Mouse (Mus musculus) spleen, adult 2 months (tissue): ENCODE measurements around the gene Crnkl1. TPM values are rescaled to one million over a fixed set of nuclear protein-coding genes. Genes with fewer than 3 reads are reported as not detected.

Experiments used
- DNase-seq, 2 experiments: peaks; one replicate each; pipeline versions ENCODE4 v3.0.0 to v3.0.0-alpha.2; 2012 to 2021; ENCODE audit warnings: low spot score in 2 of 2, low read depth in 1 of 2
- H3K27ac ChIP-seq: fragments of 200-500 bp; 2 replicates; pipeline ENCODE4 v1.5.1; 2012; ENCODE audit warnings: low read length, inconsistent platforms; ENCODE audit not compliant: insufficient read depth
- H3K27me3 ChIP-seq: fragments of 200-500 bp; 2 replicates; pipeline ENCODE4 v1.6.1; 2012; ENCODE audit warnings: mild to moderate bottlenecking, moderate library complexity, low read length, inconsistent platforms; ENCODE audit not compliant: control insufficient read depth, insufficient read depth
- H3K36me3 ChIP-seq: fragments of 200-500 bp; 2 replicates; pipeline ENCODE4 v1.6.1; 2012; ENCODE audit warnings: mild to moderate bottlenecking, low read length, inconsistent platforms; ENCODE audit not compliant: control insufficient read depth, insufficient read depth
- H3K4me1 ChIP-seq: fragments of 200-500 bp; 2 replicates; pipeline ENCODE4 v1.6.1; 2011; ENCODE audit warnings: inconsistent platforms; ENCODE audit not compliant: control insufficient read depth, insufficient read depth, insufficient read length
- H3K4me3 ChIP-seq: fragments of 200-500 bp; 2 replicates; pipeline ENCODE4 v1.5.1; 2011; ENCODE audit warnings: mild to moderate bottlenecking, inconsistent platforms; ENCODE audit not compliant: insufficient read depth, insufficient read length; ENCODE audit errors: extremely low read depth
- CTCF ChIP-seq: fragments of 200-500 bp; IDR thresholded peaks from 2 replicates; pipeline ENCODE4 v1.5.1; 2011; ENCODE audit warnings: mild to moderate bottlenecking, inconsistent platforms; ENCODE audit not compliant: insufficient read depth, insufficient read length, insufficient replicate concordance; ENCODE audit errors: extremely low read depth
- POLR2A ChIP-seq: fragments of 200-500 bp; IDR thresholded peaks from 2 replicates; pipeline ENCODE4 v1.6.1; 2011; ENCODE audit warnings: low read depth, low read length, inconsistent platforms
- WGBS: fragments of 180-500 bp; shearing (Covaris S2); methylation state at CpG from one replicate; pipeline ENCODE4 v1.1.7; 2018; 5-methylcytosine and 5-hydroxymethylcytosine counted together
- polyA plus RNA-seq: library from polyadenylated mRNA; depleted of rRNA; stranded (reverse); fragments of >200 nt; gene quantifications from 2 replicates; pipeline ENCODE4 v1.2.3, GENCODE M21; 2012

Gene Crnkl1
- polyA plus RNA-seq, 1 experiment, result 10.1 TPM

DNA sequence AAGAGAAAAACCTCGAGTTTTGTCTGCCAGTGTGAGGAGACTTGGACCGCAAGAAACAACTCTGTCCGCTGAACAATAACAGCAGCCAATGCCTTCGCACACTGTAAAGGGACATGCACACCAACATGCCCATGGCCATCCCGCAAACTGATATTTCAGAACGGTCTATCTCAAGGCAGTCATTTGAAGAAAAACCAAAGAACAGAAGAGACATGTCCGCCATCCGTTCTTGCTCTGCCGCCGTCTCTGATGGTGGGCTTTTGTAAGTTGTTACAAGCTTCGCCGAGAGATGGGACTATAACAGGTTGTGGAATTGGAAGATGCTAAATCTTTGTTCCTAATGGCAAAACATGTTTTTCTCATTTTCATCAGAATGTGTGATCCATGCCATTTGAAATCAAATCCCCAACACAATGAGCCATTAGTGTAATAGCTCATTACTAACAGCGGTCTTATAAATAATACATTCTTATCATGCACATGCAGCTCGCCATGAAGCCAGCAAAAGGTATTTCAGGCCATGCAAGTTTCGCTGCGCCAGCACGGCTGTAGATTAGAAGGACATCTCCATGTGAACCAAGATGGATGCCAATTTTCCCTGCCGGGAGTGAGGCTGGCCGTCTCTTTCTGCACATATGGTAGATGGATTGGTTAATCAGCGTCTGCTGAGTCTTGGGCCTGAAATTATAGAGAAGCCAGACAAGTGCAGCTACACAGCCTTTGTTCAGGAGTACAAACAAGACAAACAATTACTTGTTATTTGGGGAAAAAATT lies 36.6 kb upstream of the Crnkl1 start:
- H3K36me3 ChIP-seq, result no peaks in the 10 kb centered on the region
- TF ChIP-seq POLR2A (no peak), CTCF (no peak)
- no peak for DNase-seq
- WGBS, result 90% methylated on average over 20 of the region's 20 CpGs
- H3K27me3 ChIP-seq, result no peaks in the 10 kb centered on the region
- no peaks in the 10 kb centered on the region for H3K4me1 ChIP-seq
- H3K4me3 ChIP-seq, result no peak overlapping the region
- no peak overlapping the region for H3K27ac ChIP-seq

- 90% methylated on average over 12 of the region's 12 CpGs for WGBS
- DNase-seq, result no peak
- no peak for TF ChIP-seq POLR2A
- TF ChIP-seq CTCF, result no peak
- Histone ChIP-seq H3K4me3 (no peak overlapping the region), H3K4me1 (no peaks in the 10 kb centered on the region), H3K27ac (no peak overlapping the region), H3K27me3 (no peaks in the 10 kb centered on the region), H3K36me3 (no peaks in the 10 kb centered on the region)
Measured at GRCm38 (mm10) chr2:145970751-145971150, 35.9 kb upstream of the Crnkl1 start.

GRCm38 (mm10) chr2:145961861-145962260 lies 27.0 kb upstream of the Crnkl1 start:
- H3K4me1 ChIP-seq, result no peaks in the 10 kb centered on the region
- no peak for DNase-seq
- no peaks in the 10 kb centered on the region for H3K27me3 ChIP-seq
- WGBS, result 89% methylated on average over 5 of the region's 5 CpGs
- H3K4me3 ChIP-seq, result no peak overlapping the region
- no peak overlapping the region for H3K27ac ChIP-seq
- no peaks in the 10 kb centered on the region for H3K36me3 ChIP-seq
- TF ChIP-seq CTCF (no peak), POLR2A (no peak)

DNA sequence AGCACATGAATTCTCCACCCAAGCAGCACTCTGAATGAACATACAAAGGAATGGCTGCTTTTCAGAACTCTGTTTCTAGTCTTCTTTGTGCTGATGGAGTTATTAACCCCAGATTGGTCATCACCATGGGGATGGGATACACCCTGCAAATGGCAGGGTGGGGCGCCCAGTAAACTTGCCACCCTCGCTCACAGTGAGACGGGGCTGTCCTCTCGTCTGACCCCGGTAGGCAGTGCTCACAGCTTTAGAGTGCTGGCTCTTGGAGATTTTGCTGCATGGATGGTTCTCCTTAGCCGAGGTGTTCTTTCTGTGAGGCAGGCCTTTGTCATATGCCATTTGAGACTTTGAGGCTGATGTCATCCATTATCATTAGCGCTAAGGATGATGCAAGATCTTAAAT lies 23.7 kb upstream of the Crnkl1 start:
- WGBS, result 93% methylated on average over 7 of the region's 7 CpGs
- Histone ChIP-seq H3K27ac (no peak overlapping the region), H3K4me3 (no peak overlapping the region), H3K4me1 (no peaks in the 10 kb centered on the region), H3K27me3 (no peaks in the 10 kb centered on the region), H3K36me3 (no peaks in the 10 kb centered on the region)
- no peak for DNase-seq
- TF ChIP-seq CTCF (no peak), POLR2A (no peak)

GRCm38 (mm10) chr2:145958097-145958496 lies 23.3 kb upstream of the Crnkl1 start:
- Histone ChIP-seq H3K27ac (no peak overlapping the region), H3K4me1 (no peaks in the 10 kb centered on the region), H3K4me3 (no peak overlapping the region), H3K27me3 (no peaks in the 10 kb centered on the region), H3K36me3 (no peaks in the 10 kb centered on the region)
- WGBS, result 91% methylated on average over 6 of the region's 6 CpGs
- TF ChIP-seq CTCF (no peak), POLR2A (no peak)
- no peak for DNase-seq

DNA sequence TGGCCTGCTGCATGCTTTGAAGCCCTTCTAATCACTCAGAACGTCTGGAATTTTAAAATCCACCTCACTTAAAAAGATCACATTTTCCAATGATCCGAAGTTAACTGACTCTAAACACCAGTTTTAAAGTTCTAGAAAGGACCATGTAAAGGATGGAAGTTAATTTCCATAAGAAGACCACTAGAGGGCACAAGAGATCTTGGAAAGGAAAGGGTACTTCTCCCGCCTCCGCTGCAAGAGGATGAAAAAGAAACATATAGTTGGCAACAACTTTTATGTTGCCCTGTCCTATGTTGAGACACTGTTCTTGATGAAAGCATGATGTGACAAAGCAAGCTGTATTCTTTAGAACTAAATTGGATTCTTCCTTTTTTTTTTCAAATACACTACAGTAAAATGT lies 22.6 kb upstream of the Crnkl1 start:
- WGBS, result 12% methylated on average over 4 of the region's 4 CpGs
- Histone ChIP-seq H3K36me3 (no peaks in the 10 kb centered on the region), H3K27ac (no peak overlapping the region), H3K27me3 (no peaks in the 10 kb centered on the region), H3K4me3 (no peak overlapping the region), H3K4me1 (no peaks in the 10 kb centered on the region)
- no peak for TF ChIP-seq CTCF
- TF ChIP-seq POLR2A, result no peak
- no peak for DNase-seq

DNA sequence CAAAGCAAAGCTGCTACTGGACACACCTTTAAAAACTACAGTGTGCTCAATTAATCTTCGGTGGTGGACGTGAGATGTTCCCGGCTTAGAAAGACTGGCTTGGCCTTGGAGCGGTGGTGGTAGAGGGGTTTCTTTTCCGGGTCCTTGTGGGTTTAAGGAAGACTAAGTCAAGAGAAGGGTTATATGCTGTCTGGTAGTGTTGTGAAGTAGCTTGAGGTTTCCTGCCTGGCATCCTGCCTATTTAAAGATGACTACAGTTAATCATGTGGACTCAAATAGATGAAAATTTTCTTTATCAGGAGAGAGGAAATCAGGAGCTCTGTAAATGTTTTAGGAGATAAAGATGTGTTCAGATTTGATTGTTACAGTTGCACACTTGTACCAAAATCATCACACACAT lies 21.5 kb upstream of the Crnkl1 start:
- Histone ChIP-seq H3K27me3 (no peaks in the 10 kb centered on the region), H3K4me1 (no peaks in the 10 kb centered on the region), H3K27ac (no peak overlapping the region), H3K36me3 (no peaks in the 10 kb centered on the region), H3K4me3 (no peak overlapping the region)
- no peak for DNase-seq
- 19% methylated on average over 5 of the region's 5 CpGs for WGBS
- TF ChIP-seq POLR2A, result no peak
- TF ChIP-seq CTCF, result no peak
